Mouse (Mus musculus): ENCODE measurements around the gene Fhod1. TPM values are rescaled to one million over a fixed set of nuclear protein-coding genes. Genes with fewer than 3 reads are reported as not detected.

Gene Fhod1
- polyA plus RNA-seq, 1 experiment from 2014 or later, result 2.2 TPM

GRCm38 (mm10) chr8:105355179-105356024 lies 7.6 kb upstream of the Fhod1 start:
- H3K4me2 ChIP-seq (ENCODE audit: low read depth, low read length, severe bottlenecking), result no peak overlapping the region
- H3K9ac ChIP-seq (ENCODE audit: low read length), result no peak overlapping the region; the same call in 1 of the 2 replicates
- H3K4me3 ChIP-seq (ENCODE audit: low read depth, low read length), result no peak overlapping the region
- H3K9me3 ChIP-seq (ENCODE audit: control insufficient read depth, low read length), result no peaks in the 10 kb centered on the region
- DNase-seq (ENCODE audit: low spot score) (no peak), ATAC-seq (replicated peaks; ENCODE audit: low FRiP score) (no peak)
- H3K27ac ChIP-seq (ENCODE audit: low read depth, low read length), result no peak overlapping the region
- H3K36me3 ChIP-seq (ENCODE audit: control insufficient read depth, insufficient read depth, low read length), result no peaks in the 10 kb centered on the region; the same call in 1 of the 2 replicates
- WGBS, result 79% methylated on average over 26 of the region's 26 CpGs
- H3K27me3 ChIP-seq (ENCODE audit: control insufficient read depth, insufficient read depth, low read length), result no peaks in the 10 kb centered on the region
- no peaks in the 10 kb centered on the region for H3K4me1 ChIP-seq (replicated peaks; ENCODE audit: control insufficient read depth, insufficient read depth, low read length)

DNA sequence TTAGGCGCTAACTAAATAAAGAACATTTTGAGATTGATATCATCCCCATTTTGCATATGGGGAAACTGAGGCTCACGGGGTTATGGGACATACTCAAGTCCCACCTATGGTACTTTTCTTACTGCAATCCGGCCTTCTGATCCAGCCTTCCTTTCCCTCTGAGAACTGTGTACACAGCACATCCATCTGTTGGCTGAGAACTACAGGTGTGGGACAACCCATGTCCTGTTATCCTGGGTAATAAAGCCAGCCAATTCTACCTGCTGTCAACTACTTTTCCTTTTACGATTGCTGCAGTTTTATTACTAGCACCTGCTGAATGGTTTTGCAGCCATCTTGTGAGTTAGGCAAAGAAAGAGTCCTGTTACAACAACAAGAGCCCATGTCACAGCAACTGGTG lies 6.8 kb upstream of the Fhod1 start:
- no peak for ATAC-seq (replicated peaks; ENCODE audit: low FRiP score)
- Histone ChIP-seq H3K9ac (ENCODE audit: low read length) (no peak overlapping the region), H3K27ac (ENCODE audit: low read depth, low read length) (no peak overlapping the region), H3K9me3 (ENCODE audit: control insufficient read depth, low read length) (no peaks in the 10 kb centered on the region), H3K4me3 (ENCODE audit: low read depth, low read length) (no peak overlapping the region), H3K4me2 (ENCODE audit: low read depth, low read length, severe bottlenecking) (no peak overlapping the region), H3K36me3 (ENCODE audit: control insufficient read depth, insufficient read depth, low read length) (no peaks in the 10 kb centered on the region; the same call in 1 of the 2 replicates), H3K4me1 (replicated peaks; ENCODE audit: control insufficient read depth, insufficient read depth, low read length) (no peaks in the 10 kb centered on the region), H3K27me3 (ENCODE audit: control insufficient read depth, insufficient read depth, low read length) (no peaks in the 10 kb centered on the region)
- 90% methylated on average over 4 of the region's 4 CpGs for WGBS
- DNase-seq (ENCODE audit: low spot score), result no peak

DNA sequence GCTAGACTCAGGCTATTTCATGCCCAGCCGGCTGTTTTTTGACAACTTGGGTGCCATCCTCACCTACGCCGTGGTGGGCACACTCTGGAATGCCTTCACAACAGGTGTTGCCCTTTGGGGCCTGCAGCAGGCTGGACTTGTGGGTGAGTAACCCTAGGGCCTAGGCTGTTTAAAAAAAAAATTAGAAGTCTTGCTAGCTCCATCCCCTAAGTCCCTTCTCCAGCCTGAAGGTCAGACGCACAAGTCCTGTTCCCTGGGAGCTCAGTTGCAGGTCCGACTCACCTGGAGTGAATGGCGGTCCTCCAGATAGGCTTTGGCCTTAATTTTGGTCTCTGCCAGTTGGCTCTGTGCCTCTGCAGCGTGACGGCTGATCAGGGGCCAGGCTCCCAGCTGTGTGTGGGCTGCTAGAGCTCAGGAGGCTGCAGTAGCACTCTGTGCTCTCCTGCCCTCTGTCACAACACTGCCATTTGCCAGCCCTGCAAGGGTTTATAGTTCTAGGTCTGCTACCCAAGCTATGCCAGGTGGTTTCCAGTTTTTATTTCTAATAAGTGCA lies 5.9 kb upstream of the Fhod1 start:
- Histone ChIP-seq H3K9me3 (ENCODE audit: control insufficient read depth, low read length) (no peaks in the 10 kb centered on the region), H3K9ac (ENCODE audit: low read length) (no peak overlapping the region), H3K4me1 (replicated peaks; ENCODE audit: control insufficient read depth, insufficient read depth, low read length) (peaks cover under 1% of the 10 kb centered on the region; the same call in 1 of the 2 replicates), H3K27me3 (ENCODE audit: control insufficient read depth, insufficient read depth, low read length) (no peaks in the 10 kb centered on the region), H3K36me3 (ENCODE audit: control insufficient read depth, insufficient read depth, low read length) (no peaks in the 10 kb centered on the region; the same call in 1 of the 2 replicates), H3K27ac (ENCODE audit: low read depth, low read length) (no peak overlapping the region), H3K4me3 (ENCODE audit: low read depth, low read length) (no peak overlapping the region), H3K4me2 (ENCODE audit: low read depth, low read length, severe bottlenecking) (no peak overlapping the region)
- DNase-seq (ENCODE audit: low spot score) (no peak), ATAC-seq (replicated peaks; ENCODE audit: low FRiP score) (no peak)
- WGBS, result 81% methylated on average over 8 of the region's 8 CpGs

DNA sequence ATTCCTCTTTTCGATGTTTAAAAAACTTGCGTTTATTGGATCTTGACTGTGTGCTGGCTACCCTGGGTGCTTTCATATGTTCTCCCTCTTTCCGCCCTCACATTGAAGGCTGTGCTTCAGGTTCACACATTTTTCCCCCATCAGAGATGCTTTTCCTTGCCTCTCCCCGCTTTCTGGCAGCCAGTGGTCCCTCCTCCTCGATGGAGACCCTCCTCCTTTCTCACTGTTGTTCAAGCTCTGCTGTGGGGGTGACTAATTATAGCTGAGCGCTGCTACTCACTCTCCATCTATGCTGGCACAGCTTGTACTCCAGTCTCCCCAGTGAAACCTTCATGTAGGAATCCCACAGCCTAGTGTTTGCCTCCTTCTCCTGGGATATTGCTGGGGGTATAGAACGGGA lies 2.4 kb upstream of the Fhod1 start:
- Histone ChIP-seq H3K36me3 (ENCODE audit: control insufficient read depth, insufficient read depth, low read length) (no peaks in the 10 kb centered on the region), H3K4me1 (replicated peaks; ENCODE audit: control insufficient read depth, insufficient read depth, low read length) (peaks cover 8% of the 10 kb centered on the region), H3K27me3 (ENCODE audit: control insufficient read depth, insufficient read depth, low read length) (no peaks in the 10 kb centered on the region), H3K9me3 (ENCODE audit: control insufficient read depth, low read length) (no peaks in the 10 kb centered on the region), H3K9ac (ENCODE audit: low read length) (peak overlapping the region; percentile 80; the same call in 1 of the 2 replicates), H3K4me2 (ENCODE audit: low read depth, low read length, severe bottlenecking) (peak overlapping the region; percentile 78; the same call in 1 of the 2 replicates), H3K27ac (ENCODE audit: low read depth, low read length) (no peak overlapping the region), H3K4me3 (ENCODE audit: low read depth, low read length) (peak overlapping the region; percentile 63; the same call in 1 of the 2 replicates)
- DNase-seq (ENCODE audit: low spot score) (peak; percentile 51), ATAC-seq (replicated peaks; ENCODE audit: low FRiP score) (no peak)
- WGBS, result 45% methylated on average over 7 of the region's 7 CpGs

DNA sequence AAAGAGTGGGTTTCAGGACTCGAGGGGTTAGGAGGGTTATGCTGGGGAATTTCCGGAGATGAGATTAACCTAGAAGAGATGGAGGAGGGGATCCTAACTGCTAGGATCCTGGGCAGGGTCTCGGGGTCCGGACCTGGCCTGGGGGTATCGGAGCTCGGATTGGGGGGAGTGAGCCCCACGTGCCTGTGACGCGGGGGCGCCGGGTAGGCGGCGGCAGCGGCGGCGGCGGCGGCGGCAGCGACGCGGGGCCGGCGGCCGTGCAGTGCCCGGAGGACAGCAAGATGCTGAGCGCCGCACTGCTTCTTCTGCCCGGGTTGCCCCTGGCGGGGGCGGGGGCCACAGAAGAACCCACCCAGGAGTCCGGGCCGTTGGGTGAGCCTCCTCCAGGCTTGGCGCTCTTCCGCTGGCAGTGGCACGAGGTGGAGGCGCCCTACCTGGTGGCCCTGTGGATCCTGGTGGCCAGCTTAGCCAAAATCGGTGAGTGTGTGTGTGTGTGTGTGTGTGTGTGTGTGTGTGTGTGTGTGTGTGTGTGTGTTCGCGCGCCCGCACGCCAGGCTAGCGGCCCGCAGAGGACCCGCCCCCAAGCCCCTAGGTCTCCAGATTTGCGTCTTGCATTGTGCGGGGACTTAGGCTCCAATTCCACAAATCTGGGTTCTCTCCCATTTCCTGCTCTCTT lies 1.5 kb upstream of the Fhod1 start:
- DNase-seq (ENCODE audit: low spot score) (peak; percentile 81), ATAC-seq (replicated peaks; ENCODE audit: low FRiP score) (peak; percentile 26)
- under 1% methylated on average over 31 of the region's 48 CpGs for WGBS
- H3K4me3 ChIP-seq (ENCODE audit: low read depth, low read length), result peak overlapping the region; percentile 63
- H3K9me3 ChIP-seq (ENCODE audit: control insufficient read depth, low read length), result no peaks in the 10 kb centered on the region
- H3K36me3 ChIP-seq (ENCODE audit: control insufficient read depth, insufficient read depth, low read length), result no peaks in the 10 kb centered on the region
- peak overlapping the region; percentile 78 for H3K4me2 ChIP-seq (ENCODE audit: low read depth, low read length, severe bottlenecking)
- peaks cover 8% of the 10 kb centered on the region for H3K4me1 ChIP-seq (replicated peaks; ENCODE audit: control insufficient read depth, insufficient read depth, low read length)
- no peaks in the 10 kb centered on the region for H3K27me3 ChIP-seq (ENCODE audit: control insufficient read depth, insufficient read depth, low read length)
- H3K27ac ChIP-seq (ENCODE audit: low read depth, low read length), result no peak overlapping the region
- H3K9ac ChIP-seq (ENCODE audit: low read length), result peak overlapping the region; percentile 80

- H3K27ac ChIP-seq (ENCODE audit: low read depth, low read length), result peak within 1 kb of the TSS; percentile 59
- H3K4me2 ChIP-seq (ENCODE audit: low read depth, low read length, severe bottlenecking), result peak within 1 kb of the TSS; percentile 78
- ATAC-seq (replicated peaks; ENCODE audit: low FRiP score), result peak; percentile 37
- H3K36me3 ChIP-seq (ENCODE audit: control insufficient read depth, insufficient read depth, low read length), result no peaks in the 10 kb centered on the region
- WGBS, result under 1% methylated on average over 34 of the region's 34 CpGs
- H3K4me3 ChIP-seq (ENCODE audit: low read depth, low read length), result peak within 1 kb of the TSS; percentile 63
- H3K9ac ChIP-seq (ENCODE audit: low read length), result peak within 1 kb of the TSS; percentile 80
- DNase-seq (ENCODE audit: low spot score), result peak; percentile 91
- peaks cover 8% of the 10 kb centered on the region for H3K4me1 ChIP-seq (replicated peaks; ENCODE audit: control insufficient read depth, insufficient read depth, low read length)
- H3K9me3 ChIP-seq (ENCODE audit: control insufficient read depth, low read length), result no peaks in the 10 kb centered on the region
- no peaks in the 10 kb centered on the region for H3K27me3 ChIP-seq (ENCODE audit: control insufficient read depth, insufficient read depth, low read length)
Observed at GRCm38 (mm10) chr8:105348450-105349095, 820 bp upstream of the Fhod1 start, which contains the start of gene Slc9a5. Gene Slc9a5 (plus strand): TSS chr8:105348843.

GRCm38 (mm10) chr8:105346611-105347427 lies 934 bp downstream of the Fhod1 start:
- peak overlapping the region; percentile 63 for H3K4me3 ChIP-seq (ENCODE audit: low read depth, low read length)
- DNase-seq (ENCODE audit: low spot score) (peak; percentile 76), ATAC-seq (replicated peaks; ENCODE audit: low FRiP score) (peak; percentile 11)
- peak overlapping the region; percentile 78 for H3K4me2 ChIP-seq (ENCODE audit: low read depth, low read length, severe bottlenecking)
- WGBS, result 1% methylated on average over 33 of the region's 34 CpGs
- H3K36me3 ChIP-seq (ENCODE audit: control insufficient read depth, insufficient read depth, low read length), result no peaks in the 10 kb centered on the region
- H3K9ac ChIP-seq (ENCODE audit: low read length), result peak overlapping the region; percentile 64
- no peak overlapping the region for H3K27ac ChIP-seq (ENCODE audit: low read depth, low read length)
- H3K27me3 ChIP-seq (ENCODE audit: control insufficient read depth, insufficient read depth, low read length), result no peaks in the 10 kb centered on the region
- peaks cover 8% of the 10 kb centered on the region for H3K4me1 ChIP-seq (replicated peaks; ENCODE audit: control insufficient read depth, insufficient read depth, low read length)
- no peaks in the 10 kb centered on the region for H3K9me3 ChIP-seq (ENCODE audit: control insufficient read depth, low read length)
